Mouse (Mus musculus): Measurements from ENCODE around the gene Tmem81.

GRCm38 (mm10) chr1:132533840-132534239, 27.8 kb downstream of the Tmem81 start:
- TF ChIP-seq CTCF (conservative IDR thresholded peaks at IDR 0.05; ENCODE audit: low read length) (no peak), NANOG (IDR thresholded peaks at IDR 0.05; ENCODE audit: borderline replicate concordance, low read length) (no peak)

Measured in E14TG2a.4 (cell line).